Mouse (Mus musculus): ENCODE measurements at regions not wholly inside any gene's neighbourhood (a gene's known extent, or its start where the extent isn't known, plus 50 kb on each side); places are given as distances from the start of the nearest gene placed in this dataset.

GRCm38 (mm10) chr10:53467472-53468292, 87.9 kb upstream of the Cep85l start:
- TF ChIP-seq CTCF (IDR thresholded peaks at IDR 0.05; ENCODE audit: borderline replicate concordance, insufficient read depth, low read depth, low read length) (no peak), POLR2A (IDR thresholded peaks at IDR 0.05; ENCODE audit: borderline replicate concordance, insufficient read depth, low read length) (no peak)

Data from cerebellum, adult 2 months (tissue).